Mouse (Mus musculus): ENCODE results near the gene Usp35. TPM values are rescaled to one million over a fixed set of nuclear protein-coding genes. Genes with fewer than 3 reads are reported as not detected.

Gene Usp35
- polyA plus RNA-seq, 1 experiment from 2014 or later = 0.14 TPM

GRCm38 (mm10) chr7:97340907-97341849 is 9.4 kb upstream of the Usp35 start:
- peak; percentile 33; the same call in 1 of the 2 replicates for ATAC-seq (ENCODE audit: low read depth)
- Histone ChIP-seq H3K27ac (ENCODE audit: low read length) (no peak overlapping the region), H3K36me3 (ENCODE audit: control insufficient read depth, insufficient read depth) (no peaks in the 10 kb centered on the region), H3K9ac (ENCODE audit: low read depth, low read length) (no peak overlapping the region), H3K4me2 (ENCODE audit: low read depth, low read length) (no peak overlapping the region), H3K27me3 (ENCODE audit: control insufficient read depth, insufficient read depth, low read depth, low read length) (no peaks in the 10 kb centered on the region), H3K9me3 (replicated peaks; ENCODE audit: control insufficient read depth, low read length) (no peaks in the 10 kb centered on the region), H3K4me1 (ENCODE audit: control insufficient read depth, low read depth, low read length) (peaks cover 6% of the 10 kb centered on the region), H3K4me3 (ENCODE audit: low read depth, low read length) (no peak overlapping the region)
- WGBS (ENCODE audit: insufficient replicate concordance) = 46% methylated on average over 18 of the region's 18 CpGs

- H3K27ac ChIP-seq (ENCODE audit: low read length) = no peak overlapping the region
- no peak for ATAC-seq (ENCODE audit: low read depth)
- H3K9ac ChIP-seq (ENCODE audit: low read depth, low read length) = no peak overlapping the region
- H3K36me3 ChIP-seq (ENCODE audit: control insufficient read depth, insufficient read depth) = no peaks in the 10 kb centered on the region
- 82% methylated on average over 7 of the region's 7 CpGs for WGBS (ENCODE audit: insufficient replicate concordance)
- H3K27me3 ChIP-seq (ENCODE audit: control insufficient read depth, insufficient read depth, low read depth, low read length) = no peaks in the 10 kb centered on the region
- no peaks in the 10 kb centered on the region for H3K9me3 ChIP-seq (replicated peaks; ENCODE audit: control insufficient read depth, low read length)
- H3K4me1 ChIP-seq (ENCODE audit: control insufficient read depth, low read depth, low read length) = peaks cover 6% of the 10 kb centered on the region
- no peak overlapping the region for H3K4me2 ChIP-seq (ENCODE audit: low read depth, low read length)
- no peak overlapping the region for H3K4me3 ChIP-seq (ENCODE audit: low read depth, low read length)
These were observed 7.8 kb upstream of the Usp35 start for GRCm38 (mm10) chr7:97339623-97340022.

GRCm38 (mm10) chr7:97338593-97338992 is 6.8 kb upstream of the Usp35 start:
- Histone ChIP-seq H3K4me1 (ENCODE audit: control insufficient read depth, low read depth, low read length) (peaks cover 6% of the 10 kb centered on the region), H3K4me2 (ENCODE audit: low read depth, low read length) (no peak overlapping the region), H3K27me3 (ENCODE audit: control insufficient read depth, insufficient read depth, low read depth, low read length) (no peaks in the 10 kb centered on the region), H3K27ac (ENCODE audit: low read length) (no peak overlapping the region), H3K36me3 (ENCODE audit: control insufficient read depth, insufficient read depth) (no peaks in the 10 kb centered on the region), H3K9me3 (replicated peaks; ENCODE audit: control insufficient read depth, low read length) (no peaks in the 10 kb centered on the region), H3K9ac (ENCODE audit: low read depth, low read length) (no peak overlapping the region), H3K4me3 (ENCODE audit: low read depth, low read length) (no peak overlapping the region)
- peak; percentile 80 for ATAC-seq (ENCODE audit: low read depth)
- WGBS (ENCODE audit: insufficient replicate concordance) = 54% methylated on average over 4 of the region's 4 CpGs

- Histone ChIP-seq H3K27ac (ENCODE audit: low read length) (no peak overlapping the region), H3K27me3 (ENCODE audit: control insufficient read depth, insufficient read depth, low read depth, low read length) (no peaks in the 10 kb centered on the region), H3K9ac (ENCODE audit: low read depth, low read length) (no peak overlapping the region), H3K4me3 (ENCODE audit: low read depth, low read length) (no peak overlapping the region), H3K4me2 (ENCODE audit: low read depth, low read length) (no peak overlapping the region), H3K9me3 (replicated peaks; ENCODE audit: control insufficient read depth, low read length) (no peaks in the 10 kb centered on the region), H3K36me3 (ENCODE audit: control insufficient read depth, insufficient read depth) (no peaks in the 10 kb centered on the region), H3K4me1 (ENCODE audit: control insufficient read depth, low read depth, low read length) (peaks cover 14% of the 10 kb centered on the region)
- WGBS (ENCODE audit: insufficient replicate concordance) = 39% methylated on average over 1 of the region's 1 CpGs
- no peak for ATAC-seq (ENCODE audit: low read depth)
These were observed 4.9 kb upstream of the Usp35 start for GRCm38 (mm10) chr7:97336678-97337077.

GRCm38 (mm10) chr7:97334406-97334805 is 2.6 kb upstream of the Usp35 start:
- Histone ChIP-seq H3K27ac (ENCODE audit: low read length) (no peak overlapping the region), H3K9ac (ENCODE audit: low read depth, low read length) (no peak overlapping the region), H3K36me3 (ENCODE audit: control insufficient read depth, insufficient read depth) (no peaks in the 10 kb centered on the region), H3K9me3 (replicated peaks; ENCODE audit: control insufficient read depth, low read length) (no peaks in the 10 kb centered on the region), H3K4me3 (ENCODE audit: low read depth, low read length) (no peak overlapping the region), H3K27me3 (ENCODE audit: control insufficient read depth, insufficient read depth, low read depth, low read length) (no peaks in the 10 kb centered on the region), H3K4me2 (ENCODE audit: low read depth, low read length) (no peak overlapping the region), H3K4me1 (ENCODE audit: control insufficient read depth, low read depth, low read length) (peaks cover 13% of the 10 kb centered on the region)
- WGBS (ENCODE audit: insufficient replicate concordance) = 62% methylated on average over 2 of the region's 2 CpGs
- ATAC-seq (ENCODE audit: low read depth) = no peak

- Histone ChIP-seq H3K4me3 (ENCODE audit: low read depth, low read length) (no peak overlapping the region), H3K4me2 (ENCODE audit: low read depth, low read length) (peak overlapping the region; percentile 91; the same call in 1 of the 2 replicates), H3K9ac (ENCODE audit: low read depth, low read length) (no peak overlapping the region), H3K4me1 (ENCODE audit: control insufficient read depth, low read depth, low read length) (peaks cover 13% of the 10 kb centered on the region), H3K36me3 (ENCODE audit: control insufficient read depth, insufficient read depth) (no peaks in the 10 kb centered on the region), H3K27me3 (ENCODE audit: control insufficient read depth, insufficient read depth, low read depth, low read length) (no peaks in the 10 kb centered on the region), H3K9me3 (replicated peaks; ENCODE audit: control insufficient read depth, low read length) (no peaks in the 10 kb centered on the region), H3K27ac (ENCODE audit: low read length) (no peak overlapping the region)
- WGBS (ENCODE audit: insufficient replicate concordance) = 55% methylated on average over 6 of the region's 6 CpGs
- ATAC-seq (ENCODE audit: low read depth) = no peak
These were observed 1.5 kb upstream of the Usp35 start for GRCm38 (mm10) chr7:97333113-97333898.

GRCm38 (mm10) chr7:97332667-97333041 is 834 bp upstream of the Usp35 start:
- Histone ChIP-seq H3K4me1 (ENCODE audit: control insufficient read depth, low read depth, low read length) (peaks cover 13% of the 10 kb centered on the region), H3K27ac (ENCODE audit: low read length) (no peak overlapping the region), H3K9ac (ENCODE audit: low read depth, low read length) (peak overlapping the region; percentile 71), H3K9me3 (replicated peaks; ENCODE audit: control insufficient read depth, low read length) (no peaks in the 10 kb centered on the region), H3K27me3 (ENCODE audit: control insufficient read depth, insufficient read depth, low read depth, low read length) (no peaks in the 10 kb centered on the region), H3K4me2 (ENCODE audit: low read depth, low read length) (peak overlapping the region; percentile 91), H3K36me3 (ENCODE audit: control insufficient read depth, insufficient read depth) (no peaks in the 10 kb centered on the region), H3K4me3 (ENCODE audit: low read depth, low read length) (peak overlapping the region; percentile 82)
- ATAC-seq (ENCODE audit: low read depth) = no peak
- WGBS (ENCODE audit: insufficient replicate concordance) = 5% methylated on average over 9 of the region's 9 CpGs

GRCm38 (mm10) chr7:97330931-97331645 is 732 bp downstream of the Usp35 start:
- Histone ChIP-seq H3K36me3 (ENCODE audit: control insufficient read depth, insufficient read depth) (no peaks in the 10 kb centered on the region), H3K4me1 (ENCODE audit: control insufficient read depth, low read depth, low read length) (peaks cover 13% of the 10 kb centered on the region), H3K27me3 (ENCODE audit: control insufficient read depth, insufficient read depth, low read depth, low read length) (peaks cover 8% of the 10 kb centered on the region), H3K27ac (ENCODE audit: low read length) (no peak overlapping the region), H3K9ac (ENCODE audit: low read depth, low read length) (no peak overlapping the region), H3K4me3 (ENCODE audit: low read depth, low read length) (peak overlapping the region; percentile 82), H3K9me3 (replicated peaks; ENCODE audit: control insufficient read depth, low read length) (no peaks in the 10 kb centered on the region), H3K4me2 (ENCODE audit: low read depth, low read length) (peak overlapping the region; percentile 91; the same call in 1 of the 2 replicates)
- 50% methylated on average over 11 of the region's 11 CpGs for WGBS (ENCODE audit: insufficient replicate concordance)
- ATAC-seq (ENCODE audit: low read depth) = no peak
